In genomic region chr8:35919859-35920675, GRCm38 (mm10) we compare ENCODE assay signal across 8 mouse cellular contexts.
A peak's percentile ranks its signal among the peaks of the same experiment; 100 is the strongest.
DNase-seq lines count a peak whose midpoint lies in the region; ATAC-seq and TF ChIP-seq lines count a peak whose summit lies in the region.
"Had no signal": no experiment of that assay in that cellular context is flagged by ENCODE, and none has a peak within 500 bp of the region (broad histone marks: within the 10 kb centered on the region; RNA-seq: fewer than 3 reads in every experiment).

No protein-coding gene starts in this region.

- H3K9ac ChIP-seq in midbrain, postnatal 0 days (replicated peaks; ENCODE audit: low read length, poor library complexity, severe bottlenecking) = no peak overlapping the region
- no peak overlapping the region for H3K9ac ChIP-seq in intestine, postnatal 0 days (ENCODE audit: low read depth, low read length)
- H3K9ac ChIP-seq: limb, embryonic 15.5 days had no signal

- H3K27ac ChIP-seq in midbrain, embryonic 10.5 days (replicated peaks) = peak overlapping the region; percentile 38; the same call in 1 of the 2 replicates
- no peak overlapping the region for H3K27ac ChIP-seq in midbrain, postnatal 0 days (ENCODE audit: low read depth, low read length)
- no peak overlapping the region for H3K27ac ChIP-seq in intestine, postnatal 0 days (ENCODE audit: low read depth, low read length)
- H3K27ac ChIP-seq in layer of hippocampus, adult 2 months = no peak overlapping the region
- H3K27ac ChIP-seq: limb, embryonic 15.5 days had no signal

- H3K4me1 ChIP-seq in midbrain, embryonic 10.5 days = peaks cover 18% of the 10 kb centered on the region
- no peaks in the 10 kb centered on the region for H3K4me1 ChIP-seq in midbrain, postnatal 0 days (ENCODE audit: insufficient read depth, low read length)
- 0 out of 2 replicates have a peak, but pooled peaks cover 3% of the 10 kb centered on the region for H3K4me1 ChIP-seq in intestine, postnatal 0 days (replicated peaks; ENCODE audit: control insufficient read depth, insufficient read depth, low read length)
- H3K4me1 ChIP-seq: limb, embryonic 15.5 days had no signal

- ATAC-seq in midbrain, postnatal 0 days (ENCODE audit: low FRiP score) = no peak
- peak; percentile 40 for ATAC-seq in intestine, postnatal 0 days

- H3K36me3 ChIP-seq in midbrain, embryonic 10.5 days = no peaks in the 10 kb centered on the region
- no peaks in the 10 kb centered on the region for H3K36me3 ChIP-seq in midbrain, postnatal 0 days (ENCODE audit: insufficient read depth, low read length)
- H3K36me3 ChIP-seq in intestine, postnatal 0 days (ENCODE audit: control insufficient read depth, insufficient read depth) = no peaks in the 10 kb centered on the region
- H3K36me3 ChIP-seq: limb, embryonic 15.5 days had no signal

- no peak overlapping the region for H3K4me3 ChIP-seq in midbrain, embryonic 10.5 days
- H3K4me3 ChIP-seq in midbrain, postnatal 0 days (ENCODE audit: low read depth, low read length) = no peak overlapping the region
- H3K4me3 ChIP-seq in intestine, postnatal 0 days (ENCODE audit: low read depth, low read length) = no peak overlapping the region
- H3K4me3 ChIP-seq in layer of hippocampus, adult 2 months = no peak overlapping the region
- H3K4me3 ChIP-seq: limb, embryonic 15.5 days had no signal

- no peaks in the 10 kb centered on the region for H3K27me3 ChIP-seq in midbrain, embryonic 10.5 days (ENCODE audit: low read depth, poor library complexity, severe bottlenecking)
- no peaks in the 10 kb centered on the region for H3K27me3 ChIP-seq in midbrain, postnatal 0 days (ENCODE audit: insufficient read depth, low read length)
- no peaks in the 10 kb centered on the region for H3K27me3 ChIP-seq in intestine, postnatal 0 days (replicated peaks; ENCODE audit: control insufficient read depth, insufficient read depth, low read length)
- H3K27me3 ChIP-seq: limb, embryonic 15.5 days had no signal

- no peaks in the 10 kb centered on the region for H3K9me3 ChIP-seq in midbrain, embryonic 10.5 days (replicated peaks)
- H3K9me3 ChIP-seq in midbrain, postnatal 0 days (ENCODE audit: low read length) = no peaks in the 10 kb centered on the region
- H3K9me3 ChIP-seq in intestine, postnatal 0 days (ENCODE audit: control insufficient read depth) = no peaks in the 10 kb centered on the region
- H3K9me3 ChIP-seq: limb, embryonic 15.5 days had no signal

- peak; percentile 39 for DNase-seq in midbrain, embryonic 10.5 days (ENCODE audit: low spot score)
- DNase-seq in midbrain, postnatal 0 days (ENCODE audit: low spot score) = no peak
- peak; percentile 64 for DNase-seq in embryo, embryonic 9.5 days (ENCODE audit: extremely low spot score)
- DNase-seq in skeletal muscle tissue, adult 2 months (ENCODE audit: low read depth, low spot score) = peak; percentile 12
- DNase-seq in left cerebral cortex, adult 11 months (ENCODE audit: low spot score) = no peak
- DNase-seq in layer of hippocampus, adult 2 months (ENCODE audit: low spot score in 2 of 2) = no peak

- no peak overlapping the region for H3K4me2 ChIP-seq in midbrain, postnatal 0 days (ENCODE audit: low read depth, low read length, poor library complexity, severe bottlenecking)
- no peak overlapping the region for H3K4me2 ChIP-seq in intestine, postnatal 0 days (replicated peaks; ENCODE audit: low read depth)
- H3K4me2 ChIP-seq: limb, embryonic 15.5 days had no signal

- TF ChIP-seq CTCF in midbrain, postnatal 0 days (IDR thresholded peaks at IDR 0.05) = no peak
- no peak for TF ChIP-seq CTCF in intestine, postnatal 0 days (IDR thresholded peaks at IDR 0.05; ENCODE audit: low read depth)
- no peak for TF ChIP-seq CTCF in layer of hippocampus, adult 2 months (conservative IDR thresholded peaks at IDR 0.05)

- 43% methylated on average over 8 of the region's 8 CpGs for WGBS in midbrain, embryonic 10.5 days
- 36% methylated on average over 8 of the region's 8 CpGs for WGBS in midbrain, postnatal 0 days
- 47% methylated on average over 8 of the region's 8 CpGs for WGBS in intestine, postnatal 0 days

Comparison
In these comparisons a context has a peak if more than half of its experiments do, and no peak if none do; other contexts are left out.
1. DNase-seq: peak in midbrain, embryonic 10.5 days (single experiment), embryo, embryonic 9.5 days (single experiment) and skeletal muscle tissue, adult 2 months (single experiment); none in midbrain, postnatal 0 days (single experiment), left cerebral cortex, adult 11 months (single experiment) and layer of hippocampus, adult 2 months (0 of 2).